Comparison of ENCODE assay signal across 7 mouse cellular contexts in genomic region chr6:48047450-48048351, GRCm38 (mm10). TPM values are rescaled to one million over a fixed set of nuclear protein-coding genes. Genes with fewer than 3 reads are reported as not detected.
DNase-seq lines count a peak whose midpoint lies in the region; ATAC-seq and TF ChIP-seq lines count a peak whose summit lies in the region.

No protein-coding gene starts in this region.

- DNase-seq in MN1 (ENCODE audit: low spot score): peak; percentile 53
- DNase-seq in heart, postnatal 10 days: peak; percentile 42 to 43
- peak; percentile 44 to 69 for DNase-seq in kidney, postnatal 36 days
- peak; percentile 21 for DNase-seq in retina, postnatal 7 days (ENCODE audit: low read depth, low spot score)

- intact Hi-C loops in heart, postnatal 10 days (cut with DNase I): no loop called here

- peak overlapping the region; percentile 73 for H3K4me3 ChIP-seq in bone marrow, adult 2 months (replicated peaks; ENCODE audit: control insufficient read depth, low read depth, low read length)
- H3K4me3 ChIP-seq in embryonic facial prominence, embryonic 15.5 days (replicated peaks): peak overlapping the region; percentile 63
- peak overlapping the region; percentile 31 for H3K4me3 ChIP-seq in macrophage (ENCODE audit: inconsistent target)

- no peaks in the 10 kb centered on the region for H3K27me3 ChIP-seq in embryonic facial prominence, embryonic 15.5 days

- H3K9ac ChIP-seq in embryonic facial prominence, embryonic 15.5 days: peak overlapping the region; percentile 85

- peak overlapping the region; percentile 83 for H3K27ac ChIP-seq in bone marrow, adult 2 months (ENCODE audit: control insufficient read depth, insufficient read depth, low read depth, low read length, poor library complexity)
- H3K27ac ChIP-seq in embryonic facial prominence, embryonic 15.5 days (replicated peaks): peak overlapping the region; percentile 92
- no peak overlapping the region for H3K27ac ChIP-seq in macrophage

- H3K9me3 ChIP-seq in embryonic facial prominence, embryonic 15.5 days (replicated peaks): no peaks in the 10 kb centered on the region

- peak overlapping the region; percentile 83 for H3K4me2 ChIP-seq in embryonic facial prominence, embryonic 15.5 days (replicated peaks)

- no peak for TF ChIP-seq CTCF in bone marrow, adult 2 months (IDR thresholded peaks at IDR 0.05; ENCODE audit: control insufficient read depth, insufficient read depth, low read length)

- peaks cover 23% of the 10 kb centered on the region for H3K36me3 ChIP-seq in embryonic facial prominence, embryonic 15.5 days
- H3K36me3 ChIP-seq in macrophage (ENCODE audit: inconsistent target): no peaks in the 10 kb centered on the region

- WGBS in bone marrow, adult 2 months: 18% methylated on average over 144 of the region's 150 CpGs
- WGBS in embryonic facial prominence, embryonic 15.5 days: under 1% methylated on average over 91 of the region's 150 CpGs
- under 1% methylated on average over 115 of the region's 150 CpGs for WGBS in macrophage (ENCODE audit: missing documents)

- ATAC-seq in embryonic facial prominence, embryonic 15.5 days (ENCODE audit: insufficient number of reproducible peaks, low FRiP score, low TSS enrichment, low read depth): peak; percentile 35

- H3K4me1 ChIP-seq in bone marrow, adult 2 months (ENCODE audit: control insufficient read depth, insufficient read depth, low read length): no peaks in the 10 kb centered on the region; the same call in 1 of the 2 replicates
- H3K4me1 ChIP-seq in embryonic facial prominence, embryonic 15.5 days: peaks cover 11% of the 10 kb centered on the region

- no peak for TF ChIP-seq POLR2A in bone marrow, adult 2 months (IDR thresholded peaks at IDR 0.05; ENCODE audit: borderline replicate concordance, control insufficient read depth, low read depth, low read length)

- H3K79me2 ChIP-seq in macrophage (ENCODE audit: inconsistent target): peaks cover 16% of the 10 kb centered on the region; the same call in 1 of the 2 replicates

RNA-seq across cellular contexts. Expression of gene Zfp777, which starts 1.0 kb away (rescaled TPM):
- 4.3 and 7.7 TPM in 2 replicates for polyA plus RNA-seq in bone marrow, adult 2 months (2011; ENCODE audit: insufficient read depth, insufficient read length, low replicate concordance, missing spikeins)
- 7.3 and 8.3 TPM in 2 replicates for polyA plus RNA-seq in embryonic facial prominence, embryonic 15.5 days (2015; fragmentation: Nextera tagmentation; extraction: Ambion mirVana)
- total RNA-seq in heart, postnatal 10 days (2021): 10 to 100 TPM; 16.6 to 17.3 TPM
- 10 to 100 TPM in 25 of 26 experiments, 1 to 10 TPM in 1; 5.2 to 61.5 (median 32.2) TPM for total RNA-seq in macrophage (2018; cell fraction: chromatin; rRNA removed)
- 10 to 100 TPM in 7 of 26 experiments, 1 to 10 TPM in 19; 3.5 to 12.3 (median 9.2) TPM for total RNA-seq in macrophage (2018; cell fraction: cytosol; rRNA removed)
- 10 to 100 TPM in 21 of 26 experiments, 1 to 10 TPM in 5; 8.0 to 33.9 (median 15.1) TPM for total RNA-seq in macrophage (2018; cell fraction: nucleus; rRNA removed)
- 6.4 to 12.6 TPM (median 11.2 TPM) in 3 replicates for polyA plus RNA-seq in macrophage (2018)

RNA-seq across cellular contexts. Expression of gene Zfp746, which starts 38.7 kb away (rescaled TPM):
- polyA plus RNA-seq in bone marrow, adult 2 months (2011; ENCODE audit: insufficient read depth, insufficient read length, low replicate concordance, missing spikeins): 3.3 and 13.9 TPM in 2 replicates
- polyA plus RNA-seq in embryonic facial prominence, embryonic 15.5 days (2015; fragmentation: Nextera tagmentation; extraction: Ambion mirVana): 22.3 and 22.6 TPM in 2 replicates
- total RNA-seq in heart, postnatal 10 days (2021): 10 to 100 TPM; 17.1 to 17.6 TPM
- 10 to 100 TPM; 25.2 to 90.8 (median 56.4) TPM for total RNA-seq in macrophage (2018; cell fraction: chromatin; rRNA removed)
- total RNA-seq in macrophage (2018; cell fraction: cytosol; rRNA removed): 10 to 100 TPM in 20 of 26 experiments, 1 to 10 TPM in 6; 6.9 to 20.3 (median 13.7) TPM
- 10 to 100 TPM; 16.4 to 72.1 (median 37.8) TPM for total RNA-seq in macrophage (2018; cell fraction: nucleus; rRNA removed)
- 13.9 to 16.3 TPM (median 14.0 TPM) in 3 replicates for polyA plus RNA-seq in macrophage (2018)
